Mouse (Mus musculus) testis, adult 2 months (tissue): ENCODE results near the gene Galnt7. TPM values are rescaled to one million over a fixed set of nuclear protein-coding genes. Genes with fewer than 3 reads are reported as not detected.

ENCODE experiments used
- H3K27ac ChIP-seq: fragments of 200-500 bp; 2 replicates; pipeline ENCODE4 v1.5.1; 2012; ENCODE audit warnings: low read depth, low read length; ENCODE audit not compliant: control insufficient read depth, insufficient read depth
- H3K27me3 ChIP-seq: fragments of 200-500 bp; 2 replicates; pipeline ENCODE4 v1.6.1; 2012; ENCODE audit warnings: mild to moderate bottlenecking, low read length, moderate library complexity; ENCODE audit not compliant: control insufficient read depth, insufficient read depth
- H3K36me3 ChIP-seq: fragments of 200-500 bp; 2 replicates; pipeline ENCODE4 v1.6.1; 2012; ENCODE audit warnings: mild to moderate bottlenecking, low read length; ENCODE audit not compliant: control insufficient read depth, insufficient read depth
- H3K4me1 ChIP-seq: fragments of 200-500 bp; 2 replicates; pipeline ENCODE4 v1.6.1; 2012; ENCODE audit warnings: low read length; ENCODE audit not compliant: control insufficient read depth, insufficient read depth
- H3K4me3 ChIP-seq: fragments of 200-500 bp; 2 replicates; pipeline ENCODE4 v1.5.1; 2012; ENCODE audit warnings: low read depth, mild to moderate bottlenecking, low read length, moderate library complexity, mixed read lengths; ENCODE audit not compliant: control insufficient read depth
- CTCF ChIP-seq: fragments of 200-500 bp; IDR thresholded peaks from 2 replicates; pipeline ENCODE4 v1.5.1; 2012; ENCODE audit warnings: low read depth, mild to moderate bottlenecking, inconsistent platforms, low read length, moderate library complexity; ENCODE audit not compliant: control insufficient read depth, insufficient read depth, insufficient replicate concordance
- POLR2A ChIP-seq: fragments of 200-500 bp; IDR thresholded peaks from 2 replicates; pipeline ENCODE4 v1.6.1; 2012; ENCODE audit warnings: low read depth, mild to moderate bottlenecking, inconsistent platforms, low read length, moderate library complexity; ENCODE audit not compliant: control insufficient read depth
- polyA plus RNA-seq: library from polyadenylated mRNA; depleted of rRNA; stranded (reverse); fragments of >200 nt; gene quantifications from 2 replicates; pipeline ENCODE4 v1.2.3, GENCODE M21; 2012

Gene Galnt7
- polyA plus RNA-seq, 1 experiment = 4.9 TPM

DNA sequence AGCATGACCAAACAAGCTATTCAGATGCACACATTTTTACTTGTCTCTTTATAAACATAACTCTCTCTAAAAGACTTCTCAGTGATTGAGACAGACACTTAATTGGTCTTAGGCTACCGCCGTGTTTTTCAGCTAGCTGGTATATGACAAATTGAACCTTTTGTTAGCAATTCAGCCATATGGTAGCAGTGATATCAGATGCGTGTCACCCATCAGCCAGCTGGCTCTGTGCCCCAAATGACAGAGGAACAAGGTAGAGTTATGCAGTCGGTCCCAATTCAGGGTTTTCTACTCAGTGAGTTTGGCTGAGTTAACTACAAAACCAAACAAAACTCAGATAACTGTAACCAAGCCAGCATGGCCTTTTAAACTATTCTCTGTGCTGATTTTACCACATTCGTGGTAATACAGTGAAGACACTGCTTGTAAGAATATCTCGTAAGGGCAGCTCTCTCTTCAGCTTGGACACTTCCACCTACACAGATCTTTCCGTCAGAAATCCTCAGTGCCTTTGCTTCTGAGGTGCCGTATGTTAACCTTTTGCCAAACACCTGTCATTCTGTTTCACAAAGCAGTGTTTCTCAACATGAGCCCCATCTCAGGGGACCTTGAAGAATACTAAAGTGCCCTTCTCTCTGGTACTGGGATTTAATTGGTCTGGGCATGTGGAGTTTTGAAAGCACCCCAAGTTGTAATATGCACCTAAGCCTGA, 68.3 kb downstream of the Galnt7 start:
- no peaks in the 10 kb centered on the region for H3K36me3 ChIP-seq
- H3K4me3 ChIP-seq = no peak overlapping the region
- TF ChIP-seq POLR2A = no peak
- TF ChIP-seq CTCF = no peak
- H3K27me3 ChIP-seq = no peaks in the 10 kb centered on the region
- no peaks in the 10 kb centered on the region for H3K4me1 ChIP-seq
- no peak overlapping the region for H3K27ac ChIP-seq

DNA sequence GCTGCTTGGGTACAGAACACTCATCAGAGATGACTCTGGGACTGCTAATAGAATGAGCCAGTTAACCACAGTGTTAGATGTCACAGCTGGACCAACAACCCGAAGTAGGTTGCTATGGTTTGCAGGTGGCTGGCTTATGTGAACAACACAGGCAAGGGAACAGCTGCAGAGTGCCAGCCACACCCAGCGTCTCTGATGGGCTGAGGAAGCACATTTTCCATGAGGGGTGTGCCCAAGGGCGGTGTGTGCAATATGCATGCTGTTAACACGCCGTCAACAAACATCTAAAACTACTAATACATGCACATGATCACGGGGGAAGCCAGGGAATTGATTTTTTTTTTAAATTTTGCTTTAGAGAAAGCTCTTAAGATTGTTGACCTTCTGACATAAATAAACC, 73.0 kb downstream of the Galnt7 start:
- Histone ChIP-seq H3K4me1 (peaks cover 2% of the 10 kb centered on the region; the same call in 1 of the 2 replicates), H3K27ac (no peak overlapping the region), H3K36me3 (no peaks in the 10 kb centered on the region), H3K27me3 (no peaks in the 10 kb centered on the region), H3K4me3 (no peak overlapping the region)
- TF ChIP-seq POLR2A = no peak
- TF ChIP-seq CTCF = no peak

DNA sequence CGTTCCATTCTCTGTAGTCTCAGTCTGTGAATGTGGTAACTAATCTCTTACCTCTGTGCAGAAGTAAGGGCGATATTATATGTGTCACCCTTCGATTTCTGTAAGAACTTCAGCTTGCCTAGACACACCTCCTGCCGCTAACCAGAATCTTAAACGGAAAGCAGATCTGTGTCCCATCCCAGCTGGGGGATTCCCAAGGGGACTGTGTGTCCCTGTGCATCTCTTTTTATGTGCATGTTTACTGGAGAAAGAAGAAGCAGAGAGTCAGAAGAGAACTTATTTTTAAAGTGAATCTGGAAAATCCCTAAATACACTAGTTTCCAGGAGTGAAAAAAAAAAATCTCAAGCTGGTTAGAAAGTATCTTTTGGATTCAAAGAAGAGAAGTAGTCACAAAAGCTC, 75.5 kb downstream of the Galnt7 start:
- TF ChIP-seq POLR2A = no peak
- TF ChIP-seq CTCF = no peak
- Histone ChIP-seq H3K36me3 (no peaks in the 10 kb centered on the region), H3K4me3 (no peak overlapping the region), H3K27ac (no peak overlapping the region), H3K27me3 (no peaks in the 10 kb centered on the region), H3K4me1 (peaks cover 2% of the 10 kb centered on the region; the same call in 1 of the 2 replicates)

DNA sequence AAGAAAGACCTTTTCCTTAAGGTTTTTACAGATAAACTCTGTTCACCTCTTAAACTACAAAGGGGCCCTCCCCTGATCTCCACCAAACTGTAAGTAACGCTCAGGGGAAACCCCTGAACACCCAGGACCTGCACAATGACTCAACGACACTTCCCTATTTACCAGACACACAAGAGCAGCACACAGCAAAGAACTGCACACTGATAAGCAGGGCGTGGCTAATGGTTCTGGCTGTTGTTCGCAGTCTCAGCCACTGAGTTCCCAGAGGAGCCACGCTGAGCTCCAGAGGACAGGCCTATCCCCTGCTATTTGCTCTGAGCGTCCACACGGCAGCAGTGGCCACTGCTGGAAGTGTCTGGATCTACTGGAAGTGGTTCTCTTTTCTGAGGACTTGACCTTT, 76.6 kb downstream of the Galnt7 start:
- TF ChIP-seq CTCF = no peak; the same call in 1 of the 2 replicates
- no peak for TF ChIP-seq POLR2A
- Histone ChIP-seq H3K4me3 (no peak overlapping the region), H3K4me1 (peaks cover 2% of the 10 kb centered on the region; the same call in 1 of the 2 replicates), H3K27ac (no peak overlapping the region), H3K27me3 (no peaks in the 10 kb centered on the region), H3K36me3 (no peaks in the 10 kb centered on the region)

DNA sequence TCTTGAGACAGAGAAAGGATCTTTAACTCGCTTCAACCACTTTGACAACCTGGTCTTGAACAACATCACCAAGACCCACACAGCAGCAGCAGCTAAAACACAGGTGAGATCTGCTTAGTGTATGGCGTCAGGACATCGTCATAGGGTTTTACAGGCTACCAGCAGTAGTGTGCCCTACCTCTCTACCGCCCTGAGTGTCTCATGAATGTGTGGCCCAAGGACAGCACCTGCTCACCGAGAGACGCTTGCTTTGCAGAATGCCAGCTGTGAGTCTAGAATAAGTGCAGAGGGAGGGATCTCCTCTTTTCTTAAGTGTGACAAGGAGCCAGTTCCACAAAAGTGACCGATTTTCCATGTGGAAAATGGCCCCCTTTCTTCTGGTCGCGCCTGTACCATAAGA, 77.5 kb downstream of the Galnt7 start:
- no peaks in the 10 kb centered on the region for H3K27me3 ChIP-seq
- H3K36me3 ChIP-seq = no peaks in the 10 kb centered on the region
- H3K4me1 ChIP-seq = peaks cover 2% of the 10 kb centered on the region; the same call in 1 of the 2 replicates
- no peak overlapping the region for H3K4me3 ChIP-seq
- no peak for TF ChIP-seq POLR2A
- no peak for TF ChIP-seq CTCF
- H3K27ac ChIP-seq = no peak overlapping the region

DNA sequence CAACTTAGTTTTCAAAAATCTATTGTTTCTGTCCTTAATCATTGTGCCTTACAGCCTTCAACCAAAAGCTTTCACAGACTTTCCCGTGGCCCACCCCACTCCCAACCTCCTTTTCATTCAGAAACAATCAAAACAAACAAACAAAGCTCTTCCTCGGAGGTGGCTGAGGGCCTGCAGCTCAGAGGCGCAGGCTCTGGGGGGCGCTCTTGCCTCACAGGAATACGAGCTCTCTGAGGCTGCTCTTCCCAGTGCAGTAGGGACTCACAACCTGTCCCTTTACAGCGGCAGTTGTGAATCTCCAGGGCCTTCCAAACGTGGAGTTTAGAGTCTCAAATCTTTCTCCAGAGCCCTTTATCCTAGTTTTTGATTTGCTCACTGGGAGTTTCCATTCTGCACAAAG, 78.4 kb downstream of the Galnt7 start:
- H3K27me3 ChIP-seq = no peaks in the 10 kb centered on the region
- H3K27ac ChIP-seq = no peak overlapping the region
- H3K4me3 ChIP-seq = no peak overlapping the region
- H3K4me1 ChIP-seq = peaks cover 2% of the 10 kb centered on the region; the same call in 1 of the 2 replicates
- TF ChIP-seq CTCF = peak; percentile 80
- no peak for TF ChIP-seq POLR2A
- H3K36me3 ChIP-seq = no peaks in the 10 kb centered on the region

DNA sequence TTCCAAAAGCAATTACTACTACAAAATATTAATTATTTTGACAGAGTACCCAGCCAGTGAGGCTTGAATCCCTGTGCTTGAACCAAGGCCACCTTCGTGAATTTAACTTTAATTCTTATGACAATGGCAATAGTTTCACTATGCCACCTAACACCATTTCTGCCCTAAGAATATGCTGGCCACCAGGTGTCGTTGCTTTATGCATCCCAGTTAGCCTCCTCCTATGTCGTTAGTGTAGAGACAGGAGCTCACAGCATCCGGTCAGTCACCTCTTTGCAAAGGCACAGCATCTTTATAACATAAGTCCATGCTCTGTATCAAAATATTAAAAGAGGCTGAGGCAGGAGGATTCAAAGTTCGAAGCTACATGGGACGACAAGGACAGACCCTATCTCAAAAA, 79.0 kb downstream of the Galnt7 start:
- H3K27ac ChIP-seq = no peak overlapping the region

More for the DNA sequence above, 79.0 kb downstream of the Galnt7 start:
- no peaks in the 10 kb centered on the region for H3K27me3 ChIP-seq
- no peak for TF ChIP-seq POLR2A
- TF ChIP-seq CTCF = no peak
- H3K36me3 ChIP-seq = no peaks in the 10 kb centered on the region
- peaks cover 2% of the 10 kb centered on the region; the same call in 1 of the 2 replicates for H3K4me1 ChIP-seq
- H3K4me3 ChIP-seq = no peak overlapping the region
